Mouse (Mus musculus): ENCODE measurements at regions not wholly inside any gene's neighbourhood (a gene's known extent, or its start where the extent isn't known, plus 50 kb on each side); places are given as distances from the start of the nearest gene placed in this dataset.
A peak's percentile ranks its signal among the peaks of the same experiment; 100 is the strongest.

DNA sequence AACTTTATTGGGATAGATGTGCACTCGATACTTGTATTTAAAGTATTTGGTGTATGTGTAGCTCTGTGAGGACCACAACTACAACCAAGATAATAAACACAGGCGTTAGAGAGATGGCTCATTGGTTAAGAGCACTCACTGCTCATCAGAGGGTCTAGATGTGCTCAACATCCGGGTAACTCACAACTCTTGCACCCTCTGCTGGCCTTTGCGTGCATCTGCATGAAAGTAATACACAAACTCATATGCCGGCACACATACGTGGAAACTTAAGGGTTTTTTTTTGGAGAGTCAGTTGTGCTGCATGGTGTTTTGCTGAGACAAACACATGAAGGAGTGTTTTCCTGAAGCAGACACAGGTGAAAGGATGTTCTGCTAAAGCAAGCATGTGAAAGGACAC, 53.7 kb upstream of the Gm3045 start:
- peak; percentile 37 for DNase-seq (ENCODE audit: extremely low read depth)
- Histone ChIP-seq H3K27ac (ENCODE audit: insufficient read depth, low read depth) (no peak overlapping the region), H3K79me2 (replicated peaks; ENCODE audit: control insufficient read depth, extremely low read depth, insufficient read depth, poor library complexity, severe bottlenecking) (no peaks in the 10 kb centered on the region), H3K4me1 (ENCODE audit: control insufficient read depth in 1 of 2, insufficient read depth in 2 of 2) (peaks cover 6 to 15% of the 10 kb centered on the region in 2 experiments; a peak in 3 of 4 replicates), H3K4me3 (replicated peaks in 1 of 3; ENCODE audit: low read depth in 2 of 3, low read length in 2 of 3, poor library complexity in 1 of 3) (no peak overlapping the region), H3K27me3 (replicated peaks) (peaks cover 32% of the 10 kb centered on the region), H3K36me3 (replicated peaks in 1 of 2; ENCODE audit: control insufficient read depth in 1 of 2, insufficient read depth in 1 of 2, low read length in 1 of 2) (no peaks in the 10 kb centered on the region), H3K9ac (ENCODE audit: insufficient read depth, low read depth) (no peak overlapping the region), H3K4me2 (ENCODE audit: insufficient read depth, low read depth, poor library complexity, severe bottlenecking) (no peak overlapping the region), H3K9me3 (replicated peaks; ENCODE audit: low read length) (peaks cover 2% of the 10 kb centered on the region)
- dilution Hi-C loops (cut with MboI; ENCODE audit: extremely low pct_ligation_motif_present, extremely low pct_unique_long_range_greater_than_20kb, low sequenced_read_pairs) (no loop called here), in situ Hi-C loops (cut with MboI; ENCODE audit: low pct_ligation_motif_present, low pct_unique_long_range_greater_than_20kb, low sequenced_read_pairs) (no loop called here)
- TF ChIP-seq ZC3H11A (IDR thresholded peaks at IDR 0.05; ENCODE audit: low read depth, low read length) (no peak), CHD2 (IDR thresholded peaks at IDR 0.05; ENCODE audit: low read length) (no peak), USF1 (IDR thresholded peaks at IDR 0.05; ENCODE audit: low read depth, low read length) (no peak), JUND (conservative IDR thresholded peaks at IDR 0.05; ENCODE audit: low read depth, low read length) (no peak), SMC3 (IDR thresholded peaks at IDR 0.05; ENCODE audit: low read depth, low read length) (peak; percentile 61), MXI1 (IDR thresholded peaks at IDR 0.05; ENCODE audit: low read depth, low read length) (no peak), E2F4 (IDR thresholded peaks at IDR 0.05; ENCODE audit: insufficient replicate concordance, low read depth, low read length) (no peak), KAT2A (IDR thresholded peaks at IDR 0.05; ENCODE audit: insufficient replicate concordance, low read length) (no peak), JUN (IDR thresholded peaks at IDR 0.05; ENCODE audit: insufficient read depth, low read depth, low read length) (no peak), PAX5 (IDR thresholded peaks at IDR 0.05; ENCODE audit: low read length) (no peak), RAD21 (IDR thresholded peaks at IDR 0.05; ENCODE audit: low read depth, low read length) (peak; percentile 32), GABPA (IDR thresholded peaks at IDR 0.05; ENCODE audit: insufficient replicate concordance, low read depth, low read length) (no peak), USF2 (conservative IDR thresholded peaks at IDR 0.05; ENCODE audit: low read depth, low read length) (no peak), ZKSCAN1 (IDR thresholded peaks at IDR 0.05; ENCODE audit: borderline replicate concordance, low read depth, low read length) (no peak), POLR2A (IDR thresholded peaks at IDR 0.05; ENCODE audit: low read depth, low read length) (no peak), CTCF (conservative IDR thresholded peaks at IDR 0.05 in 1 of 2, IDR thresholded peaks at IDR 0.05 in 1 of 2; ENCODE audit: low read depth in 2 of 2, low read length in 2 of 2) (peak; percentile 12 to 61; a peak in 2 of 4 replicates), HCFC1 (IDR thresholded peaks at IDR 0.05; ENCODE audit: low read depth, low read length) (no peak)
